In genomic region chr12:108758273-108758672, GRCm38 (mm10) we compare ENCODE assay signal across 9 mouse cellular contexts. TPM values are rescaled to one million over a fixed set of nuclear protein-coding genes. Genes with fewer than 3 reads are reported as not detected.
DNase-seq lines count a peak whose midpoint lies in the region; ATAC-seq lines count a peak whose summit lies in the region.
"Had no signal": no experiment of that assay in that cellular context is flagged by ENCODE, and none has a peak within 500 bp of the region (broad histone marks: within the 10 kb centered on the region; RNA-seq: fewer than 3 reads in every experiment).

No protein-coding gene starts in this region.

- peak; percentile 23 for DNase-seq in heart, postnatal 4 days
- no peak for DNase-seq in heart, adult 9 months (ENCODE audit: low spot score in 2 of 2)
- peak; percentile 82 for DNase-seq in brain, adult 2 months (ENCODE audit: low read depth, low spot score)
- DNase-seq in urinary bladder, adult 18-20 months (ENCODE audit: low spot score in 2 of 2): no peak
- DNase-seq in kidney, postnatal 14 days: no peak
- DNase-seq in urinary bladder, adult 2 months (ENCODE audit: low spot score): no peak

- no peaks in the 10 kb centered on the region for H3K27me3 ChIP-seq in hindbrain, embryonic 12.5 days
- H3K27me3 ChIP-seq in midbrain, embryonic 12.5 days: no peaks in the 10 kb centered on the region
- H3K27me3 ChIP-seq: Patski had no signal

- H3K4me2 ChIP-seq in hindbrain, embryonic 12.5 days (replicated peaks): peak overlapping the region; percentile 72
- H3K4me2 ChIP-seq in midbrain, embryonic 12.5 days (replicated peaks): peak overlapping the region; percentile 73

- no peak overlapping the region for H3K27ac ChIP-seq in hindbrain, embryonic 12.5 days
- 0 out of 2 replicates have a peak overlapping the region, but pooled peaks have one; percentile 3 for H3K27ac ChIP-seq in midbrain, embryonic 12.5 days (replicated peaks)

- H3K36me3 ChIP-seq in hindbrain, embryonic 12.5 days: no peaks in the 10 kb centered on the region
- H3K36me3 ChIP-seq in midbrain, embryonic 12.5 days: no peaks in the 10 kb centered on the region

- H3K9ac ChIP-seq in hindbrain, embryonic 12.5 days: no peak overlapping the region
- H3K9ac ChIP-seq in midbrain, embryonic 12.5 days (replicated peaks): no peak overlapping the region

- ATAC-seq in hindbrain, embryonic 12.5 days (ENCODE audit: low FRiP score): no peak
- ATAC-seq in midbrain, embryonic 12.5 days (ENCODE audit: low FRiP score, low read depth): no peak

- peak overlapping the region; percentile 60; the same call in 1 of the 2 replicates for H3K4me3 ChIP-seq in hindbrain, embryonic 12.5 days
- H3K4me3 ChIP-seq in midbrain, embryonic 12.5 days: peak overlapping the region; percentile 63

- no peaks in the 10 kb centered on the region for H3K9me3 ChIP-seq in hindbrain, embryonic 12.5 days (replicated peaks)
- H3K9me3 ChIP-seq in midbrain, embryonic 12.5 days: no peaks in the 10 kb centered on the region

- H3K4me1 ChIP-seq in hindbrain, embryonic 12.5 days: 0 out of 2 replicates have a peak, but pooled peaks cover 3% of the 10 kb centered on the region
- peaks cover 3% of the 10 kb centered on the region; the same call in 1 of the 2 replicates for H3K4me1 ChIP-seq in midbrain, embryonic 12.5 days

- WGBS in hindbrain, embryonic 12.5 days: 75% methylated on average over 8 of the region's 8 CpGs
- WGBS in midbrain, embryonic 12.5 days: 79% methylated on average over 8 of the region's 8 CpGs

RNA-seq across cellular contexts. Expression of gene Yy1, which starts 34.5 kb away (rescaled TPM):
- total RNA-seq in heart, postnatal 4 days (2021): 10 to 100 TPM; 39.6 to 40.5 TPM
- 16.2 and 18.3 TPM in 2 replicates for polyA plus RNA-seq in hindbrain, embryonic 12.5 days (2016; fragmentation: Nextera tagmentation; extraction: Ambion mirVana)
- polyA plus RNA-seq in midbrain, embryonic 12.5 days (2016; fragmentation: Nextera tagmentation; extraction: Ambion mirVana): 18.9 and 19.5 TPM in 2 replicates
- 25.2 and 33.8 TPM in 2 replicates for polyA plus RNA-seq in urinary bladder, adult 2 months (2012; rRNA removed)

RNA-seq across cellular contexts. Expression of gene Degs2, which starts 56.2 kb away (rescaled TPM):
- total RNA-seq in heart, postnatal 4 days (2021): not detected
- 1.7 and 2.2 TPM in 2 replicates for polyA plus RNA-seq in hindbrain, embryonic 12.5 days (2016; fragmentation: Nextera tagmentation; extraction: Ambion mirVana)
- polyA plus RNA-seq in midbrain, embryonic 12.5 days (2016; fragmentation: Nextera tagmentation; extraction: Ambion mirVana): 2.5 and 2.7 TPM in 2 replicates
- polyA plus RNA-seq in urinary bladder, adult 2 months (2012; rRNA removed): 55.0 and 72.3 TPM in 2 replicates

Comparison
In these comparisons a context has a peak if more than half of its experiments do, and no peak if none do; other contexts are left out.
1. DNase-seq: peak in heart, postnatal 4 days (single experiment) and brain, adult 2 months (single experiment); none in heart, adult 9 months (0 of 2), urinary bladder, adult 18-20 months (0 of 2), kidney, postnatal 14 days (single experiment) and urinary bladder, adult 2 months (single experiment).
2. RNA of gene Degs2, which starts 56.2 kb away (polyA plus RNA-seq): 55.0 to 72.3 TPM in urinary bladder, adult 2 months; 2.5 to 2.7 TPM in midbrain, embryonic 12.5 days and 1.7 to 2.2 TPM in hindbrain, embryonic 12.5 days; every median in the first group is over 10 times any median in the second.